Mouse (Mus musculus) ovary, postnatal 36 days (tissue): ENCODE measurements at regions not wholly inside any gene's neighbourhood (a gene's known extent, or its start where the extent isn't known, plus 50 kb on each side); places are given as distances from the start of the nearest gene placed in this dataset.

Experiments used
- DNase-seq: peaks from one replicate; pipeline ENCODE4 v3.0.0; 2022; ENCODE audit warnings: low spot score, mixed read lengths

GRCm38 (mm10) chr13:51016956-51017703, 83.5 kb upstream of the Spin1 start:
- DNase-seq = no peak

- no peak for DNase-seq
Measured at GRCm38 (mm10) chr13:51017727-51018321, 82.9 kb upstream of the Spin1 start.

- no peak for DNase-seq
Measured at GRCm38 (mm10) chr13:51018366-51018765, 82.3 kb upstream of the Spin1 start.

- no peak for DNase-seq
Measured at GRCm38 (mm10) chr13:51022401-51023250, 78.1 kb upstream of the Spin1 start.

- DNase-seq = no peak
Measured at GRCm38 (mm10) chr13:51023271-51023670, 77.4 kb upstream of the Spin1 start.

GRCm38 (mm10) chr13:51026311-51026918, 74.3 kb upstream of the Spin1 start:
- no peak for DNase-seq

- DNase-seq = no peak
Measured at GRCm38 (mm10) chr13:51037850-51038450, 62.7 kb upstream of the Spin1 start.

GRCm38 (mm10) chr13:51038955-51039354, 61.7 kb upstream of the Spin1 start:
- no peak for DNase-seq

- no peak for DNase-seq
Measured at GRCm38 (mm10) chr13:51041121-51041520, 59.6 kb upstream of the Spin1 start.

GRCm38 (mm10) chr13:51042881-51043402, 57.7 kb upstream of the Spin1 start:
- no peak for DNase-seq
